Mouse (Mus musculus): ENCODE data around the gene Rpl7a.

Gene Rpl7a

DNA sequence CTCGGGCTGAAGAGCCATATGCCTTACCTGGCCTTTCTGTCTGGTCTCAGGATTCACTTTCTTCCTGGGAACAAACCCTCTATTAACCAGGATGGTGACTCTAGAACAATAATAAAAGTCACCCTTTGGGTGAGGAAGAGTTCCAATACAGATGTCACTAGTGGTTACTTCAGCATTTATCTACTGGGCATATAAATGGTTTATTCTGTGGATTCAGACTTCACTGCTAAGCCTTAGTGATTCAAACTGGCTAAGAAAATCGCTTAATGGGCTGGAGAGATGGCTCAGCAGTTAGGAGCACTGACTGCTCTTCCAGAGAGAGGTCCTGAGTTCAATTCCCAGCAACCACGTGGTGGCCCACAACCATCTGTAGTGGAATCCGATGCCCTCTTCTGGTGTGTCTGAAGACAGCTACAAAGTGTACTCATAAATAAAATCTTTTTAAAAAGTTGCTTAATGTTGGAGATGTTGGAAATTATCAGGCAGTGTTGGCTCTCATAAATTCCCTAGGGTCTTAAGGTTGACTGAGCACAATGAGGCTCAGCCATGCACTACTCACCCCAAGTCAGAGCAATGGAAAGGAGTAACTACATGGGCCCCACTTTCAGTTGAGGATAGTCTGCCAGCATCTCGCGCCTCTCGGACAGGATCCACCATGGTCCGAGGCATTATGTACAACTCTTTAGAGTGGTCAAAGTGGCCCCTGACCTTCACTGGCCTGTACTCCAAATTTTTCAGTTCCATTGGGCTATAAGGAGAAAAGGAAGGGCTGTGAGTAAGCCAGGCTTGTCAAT, 3.8 kb downstream of the Rpl7a start:
- DNase-seq, result no peak

GRCm38 (mm10) chr2:26915927-26916728, 5.6 kb downstream of the Rpl7a start, which contains the start of the genes Surf2 and Surf1:
Gene Surf2 (plus strand): TSS chr2:26916367.
Gene Surf1 (minus strand): TSS chr2:26916530.
- DNase-seq, result peak; percentile 87

DNA sequence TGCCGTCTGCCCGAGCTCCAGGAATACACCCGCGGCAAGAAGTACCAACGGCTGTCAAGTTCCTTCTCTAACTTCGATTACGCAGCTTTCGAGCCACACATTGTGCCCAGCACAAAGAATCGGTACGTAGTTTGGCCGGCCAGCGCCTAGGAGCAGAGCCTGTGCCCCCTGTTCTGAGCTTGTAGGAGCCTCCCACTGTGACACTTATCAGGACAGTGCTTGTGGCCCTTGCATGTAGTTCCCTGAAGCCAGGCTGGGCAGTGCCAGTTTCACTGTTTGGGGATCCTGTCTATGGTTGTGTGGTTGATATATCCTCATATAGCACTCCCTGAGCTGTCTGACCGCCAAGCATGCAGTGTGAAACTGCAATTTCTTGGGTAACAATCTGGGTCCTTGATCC, 6.2 kb downstream of the Rpl7a start:
- no peak for DNase-seq

DNA sequence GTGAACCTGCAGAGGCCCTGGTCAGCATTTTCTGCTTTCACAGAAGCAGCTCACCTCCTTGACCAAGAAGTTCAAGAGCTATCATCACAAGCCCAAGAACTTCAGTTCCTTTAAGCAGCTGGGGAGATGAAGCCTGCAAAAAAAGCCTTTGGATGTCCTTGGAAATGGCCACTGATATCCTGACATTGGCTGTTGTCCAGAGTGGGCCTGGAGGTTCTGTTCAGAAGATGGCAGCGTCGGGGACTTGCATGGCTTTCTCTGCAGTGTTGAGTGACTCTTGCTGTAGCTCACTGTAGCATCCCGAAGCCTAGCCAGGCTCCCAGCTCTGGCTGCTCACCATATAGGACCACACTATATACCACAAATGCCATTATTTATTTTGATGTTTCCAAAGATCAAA, 9.1 kb downstream of the Rpl7a start:
- no peak for DNase-seq

GRCm38 (mm10) chr2:26920190-26920855, 9.8 kb downstream of the Rpl7a start:
- no peak for DNase-seq

GRCm38 (mm10) chr2:26921784-26922183, 11.2 kb downstream of the Rpl7a start:
- peak; percentile 36 for DNase-seq

GRCm38 (mm10) chr2:26927745-26928476, 17.3 kb downstream of the Rpl7a start:
- no peak for DNase-seq

GRCm38 (mm10) chr2:26930390-26930789, 19.8 kb downstream of the Rpl7a start:
- DNase-seq, result peak; percentile 91

DNA sequence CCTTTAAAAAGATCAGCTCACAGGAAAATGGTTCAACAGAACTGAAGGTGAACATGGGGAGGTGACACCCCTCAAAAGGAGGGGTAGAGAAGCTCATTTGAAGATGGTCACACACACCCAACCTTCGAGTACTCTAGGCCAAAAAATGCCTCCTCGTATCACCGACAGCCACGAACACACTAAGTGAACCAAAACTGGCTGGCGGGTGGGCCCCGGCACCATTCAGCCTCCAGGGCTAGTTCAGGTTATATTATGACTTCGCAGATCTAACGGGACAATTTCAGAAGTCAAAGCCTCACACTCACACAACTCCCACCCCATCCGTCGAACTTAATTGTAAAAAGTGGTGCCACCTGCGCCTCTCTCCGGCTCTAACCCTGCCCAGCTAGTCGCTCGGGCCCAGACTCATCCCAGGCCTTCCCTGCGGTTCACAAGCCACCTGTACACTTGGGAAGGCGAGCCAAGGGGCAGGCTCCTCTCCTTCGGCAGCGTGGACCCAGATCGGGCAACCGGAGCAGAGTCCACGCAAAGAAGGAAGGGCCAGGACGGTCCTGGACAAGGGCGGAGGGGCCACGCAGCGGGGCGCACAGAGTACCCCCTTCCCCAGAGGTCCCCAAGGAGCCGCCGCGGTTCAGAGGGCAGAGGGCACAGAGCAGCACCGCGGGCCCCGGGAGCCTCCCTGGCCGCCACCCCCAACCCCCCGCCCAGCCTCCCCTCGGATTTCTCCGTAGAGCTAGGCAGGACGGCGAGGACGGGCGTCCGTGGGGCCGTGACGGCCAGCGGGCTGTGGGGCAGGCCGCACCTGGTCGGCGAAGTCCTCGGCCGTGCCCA, 22.1 kb downstream of the Rpl7a start:
- no peak for DNase-seq

DNA sequence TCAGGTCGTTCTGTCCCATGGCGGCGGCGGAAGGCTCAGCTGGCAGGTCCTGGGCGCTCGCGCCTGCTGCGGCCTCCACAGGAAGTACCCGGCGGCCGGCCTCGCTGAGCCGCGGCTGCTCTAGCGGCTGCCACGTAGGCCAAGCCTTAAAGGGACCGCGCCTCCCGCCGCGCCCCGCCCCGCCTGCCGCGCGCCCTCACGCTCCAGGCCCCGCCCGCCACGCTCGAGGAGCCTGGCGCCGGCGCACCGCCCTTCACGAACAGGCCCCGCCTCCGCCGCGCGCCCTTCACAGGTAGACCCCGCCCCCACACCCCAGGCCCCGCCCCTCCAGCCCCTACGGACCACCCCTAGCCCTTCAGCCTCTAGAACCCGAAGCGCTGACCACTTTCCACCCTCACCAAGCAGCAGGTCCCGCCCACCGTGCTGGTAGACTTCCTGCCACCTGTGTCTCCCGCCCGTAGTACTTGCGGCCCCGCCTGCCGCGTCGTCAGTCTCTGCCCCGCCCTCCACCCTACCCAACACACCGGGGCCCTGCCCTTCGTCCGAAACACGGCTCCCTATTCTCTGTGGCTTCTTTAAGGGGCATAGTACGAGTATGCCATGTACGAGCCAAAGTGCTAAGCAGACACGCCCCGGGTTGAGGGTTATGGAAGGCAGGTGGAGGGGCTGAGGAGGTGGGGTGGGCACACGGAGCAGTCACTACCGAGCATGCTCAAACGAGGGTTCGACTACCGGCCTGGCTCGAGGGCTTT, 22.9 kb downstream of the Rpl7a start, which contains the start of the genes Surf4 and Stkld1:
Gene Surf4, minus strand, starts transcription at position 625 of the 752 bp plus-strand sequence.
Gene Stkld1, plus strand, starts transcription at position 744 of the 752 bp plus-strand sequence.
- peak; percentile 96 for DNase-seq

DNA sequence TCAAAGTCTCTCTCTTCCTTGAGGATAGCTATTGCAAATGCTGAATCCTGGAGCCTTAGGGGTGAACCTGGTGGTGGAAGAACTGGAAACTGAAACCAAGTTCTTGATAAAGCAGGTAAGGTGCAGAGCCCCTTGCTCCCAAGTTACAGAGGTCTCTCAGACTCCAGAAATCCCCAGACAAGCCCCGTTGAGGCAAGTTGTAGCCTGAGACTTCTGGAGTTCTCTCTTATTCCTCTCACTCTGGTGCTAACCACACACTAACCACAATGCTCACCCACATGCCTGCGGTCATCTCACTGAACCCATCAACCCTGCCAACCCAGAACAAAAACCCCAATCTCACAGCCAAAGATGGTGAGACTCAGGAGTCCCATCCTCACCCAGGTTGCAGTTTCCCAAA, 24.7 kb downstream of the Rpl7a start:
- DNase-seq, result no peak

DNA sequence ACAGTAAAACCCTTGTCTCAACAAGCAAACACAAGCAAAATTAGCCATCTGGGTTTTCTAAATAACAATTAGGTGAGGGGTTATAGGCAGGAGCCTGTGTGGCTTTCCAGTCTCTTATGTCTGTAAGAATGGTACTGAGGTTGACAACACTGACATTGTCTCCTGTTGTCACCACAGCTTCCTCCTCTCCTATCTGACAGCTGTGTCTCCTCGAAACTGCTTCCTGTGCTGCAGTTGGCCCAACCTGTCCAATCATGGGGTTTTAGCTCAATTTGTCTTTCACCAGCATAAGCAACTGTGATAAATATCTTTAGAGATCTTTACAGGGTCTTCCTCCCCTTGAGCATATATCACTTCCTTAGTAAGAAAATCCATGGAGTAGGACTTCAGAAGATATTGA, 25.9 kb downstream of the Rpl7a start:
- no peak for DNase-seq

- peak; percentile 69 for DNase-seq
These were observed 31.0 kb downstream of the Rpl7a start for GRCm38 (mm10) chr2:26941539-26941938.

DNA sequence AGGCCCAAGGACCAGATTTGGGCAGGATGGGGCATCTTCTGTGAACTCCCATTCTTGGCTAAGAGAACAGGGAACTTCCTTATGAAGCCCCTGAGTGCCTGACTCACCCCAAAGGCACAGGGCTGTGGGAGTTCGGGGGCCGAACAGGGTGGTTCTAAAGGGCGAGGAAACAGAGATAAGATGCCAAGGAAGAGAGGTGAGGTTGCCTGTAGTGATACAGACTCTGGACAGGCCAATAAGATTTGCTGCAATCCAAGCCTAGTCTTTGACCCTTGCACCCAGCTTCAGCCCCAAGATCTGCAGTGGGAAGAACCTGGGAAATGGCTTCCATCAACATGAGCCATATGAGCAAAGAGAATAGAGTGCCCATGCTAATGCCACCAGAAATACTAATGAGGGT, 32.7 kb downstream of the Rpl7a start:
- DNase-seq, result no peak

DNA sequence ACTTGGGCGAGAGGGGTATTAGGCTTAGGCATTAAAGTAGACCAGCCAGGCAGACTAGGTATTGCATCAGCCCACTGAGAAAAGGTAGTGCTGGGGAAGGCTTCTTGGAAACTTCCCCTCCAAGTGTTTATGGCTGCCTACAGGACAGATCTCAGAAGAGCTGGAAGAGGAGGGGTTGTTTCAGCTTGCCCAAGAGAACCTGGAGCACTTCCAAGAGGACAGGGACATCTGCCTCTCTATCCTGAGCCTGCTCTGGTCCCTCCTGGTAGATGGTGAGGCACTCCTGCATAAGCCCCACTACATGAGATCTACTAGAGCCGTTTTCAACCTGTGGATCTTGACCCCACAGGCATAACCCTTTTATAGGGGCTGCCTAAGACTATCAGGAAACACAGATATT, 39.8 kb downstream of the Rpl7a start:
- no peak for DNase-seq

DNA sequence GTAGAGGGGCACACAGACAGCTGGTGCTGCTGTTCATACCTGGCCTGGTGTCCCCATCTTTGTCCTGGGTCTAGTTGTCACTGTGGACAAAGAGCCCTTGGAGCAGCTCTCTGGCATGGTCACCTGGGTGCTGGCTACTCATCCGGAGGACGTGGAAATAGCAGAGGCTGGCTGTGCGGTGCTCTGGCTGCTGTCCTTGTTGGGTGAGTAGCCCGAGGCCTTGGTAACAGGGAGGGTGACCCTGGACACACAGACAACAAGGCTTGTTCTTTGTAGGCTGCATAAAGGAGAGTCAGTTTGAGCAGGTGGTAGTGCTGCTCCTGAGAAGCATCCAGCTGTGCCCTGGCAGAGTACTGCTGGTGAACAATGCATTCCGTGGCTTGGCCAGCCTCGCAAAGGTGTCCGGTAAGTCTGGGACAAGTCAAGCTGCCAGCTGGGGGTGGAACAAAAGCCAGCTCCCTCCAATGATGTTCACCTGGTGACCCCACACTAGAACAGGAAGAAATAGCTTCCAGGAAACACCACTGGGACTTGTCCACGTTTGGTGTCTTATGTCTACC, 40.9 kb downstream of the Rpl7a start:
- DNase-seq, result no peak

DNA sequence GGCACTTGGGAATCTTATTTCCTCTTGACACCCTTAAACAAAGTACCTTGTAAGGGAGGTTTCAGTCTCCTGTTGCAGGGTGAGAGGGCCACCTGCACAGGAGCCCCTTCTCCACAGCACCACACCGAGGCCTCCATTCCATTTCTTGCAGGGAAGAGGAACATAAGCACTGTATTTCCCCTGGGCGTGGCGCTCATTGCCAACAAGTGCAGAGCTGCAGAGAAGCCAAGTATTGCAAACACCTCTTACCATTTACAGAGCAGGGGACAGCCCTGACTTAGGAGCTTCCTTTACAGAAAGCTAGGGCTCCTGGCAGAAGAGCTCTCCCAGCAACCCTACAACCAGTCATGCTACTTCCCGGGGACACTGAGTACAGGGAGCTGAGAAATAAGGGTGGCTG, 41.6 kb downstream of the Rpl7a start:
- DNase-seq, result peak; percentile 51

DNA sequence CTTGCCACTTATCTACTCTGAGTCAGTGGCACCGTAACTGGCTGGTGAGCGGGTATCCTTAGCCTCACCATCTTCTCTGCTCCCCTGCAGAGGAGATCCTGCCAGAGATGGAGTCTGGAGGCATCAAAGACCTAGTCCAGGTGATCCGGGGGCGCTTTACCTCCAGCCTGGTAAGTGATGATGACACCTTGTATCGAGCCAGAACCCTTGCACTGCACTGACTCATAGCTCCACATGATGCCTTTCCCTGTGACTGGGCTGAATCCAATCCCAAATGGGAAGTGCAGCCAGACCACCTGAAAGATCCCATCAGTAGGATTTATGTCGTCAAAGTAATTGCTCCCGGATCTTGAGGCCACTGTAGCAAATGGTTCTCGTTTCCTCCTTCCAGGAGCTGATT, 42.3 kb downstream of the Rpl7a start:
- DNase-seq, result no peak

DNA sequence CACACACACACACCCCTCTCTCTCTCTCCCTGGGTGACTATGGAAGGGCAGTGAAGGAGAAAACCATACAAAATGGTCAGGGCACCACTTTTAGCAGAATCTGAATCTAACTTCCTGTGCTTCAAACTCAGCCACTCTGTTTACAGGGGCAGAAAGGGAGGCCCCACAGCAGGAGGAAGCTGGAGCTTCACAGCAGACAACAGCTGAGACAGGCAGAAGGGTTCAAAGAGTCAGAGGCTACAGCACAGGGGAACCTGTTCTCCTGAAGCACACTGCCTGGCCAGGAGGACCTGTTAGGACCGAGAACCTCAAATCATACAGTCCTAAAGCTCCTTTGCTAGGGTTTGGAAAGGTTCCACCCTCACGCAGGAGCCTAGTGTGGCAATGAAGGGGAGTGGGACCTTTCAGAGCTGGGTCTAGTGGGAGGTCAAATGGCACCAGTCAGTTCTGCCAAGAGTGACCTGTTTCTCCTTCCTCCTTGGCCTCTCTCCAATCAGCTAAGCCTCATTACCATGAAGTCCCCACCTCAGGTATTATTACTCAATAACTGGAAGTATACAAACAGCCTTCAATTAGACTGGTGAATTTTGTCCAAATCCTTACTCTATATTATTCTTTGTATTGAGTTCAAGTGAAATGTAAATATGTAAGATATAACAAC, 44.3 kb downstream of the Rpl7a start:
- peak; percentile 58 for DNase-seq

All from lung, postnatal 36 days (tissue).